Mouse (Mus musculus): ENCODE results near the gene Fbn1. TPM values are rescaled to one million over a fixed set of nuclear protein-coding genes. Genes with fewer than 3 reads are reported as not detected.

Fbn1 gene
- total RNA-seq, 1 experiment from 2014 or later, result 28.8 TPM

DNA sequence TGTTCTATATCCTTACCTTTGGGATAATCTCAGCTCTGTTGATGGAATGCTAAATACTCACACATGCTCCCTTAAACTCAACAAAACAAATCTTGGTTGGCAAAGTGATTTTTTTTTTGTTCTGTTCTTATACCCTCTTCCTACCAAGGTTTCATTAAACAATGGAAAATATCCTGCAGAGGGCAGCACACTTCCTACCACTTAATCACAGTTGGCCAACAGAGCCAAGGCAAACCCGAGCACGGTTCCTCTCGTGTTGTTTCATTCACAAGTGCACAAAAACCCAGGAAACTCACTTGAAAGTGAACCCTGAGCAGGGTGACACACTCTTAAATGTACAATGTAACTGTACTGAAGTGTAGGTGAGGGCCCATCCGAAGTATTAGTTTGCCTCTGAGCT lies 173.6 kb downstream of the Fbn1 start:
- DNase-seq, result peak; percentile 10

DNA sequence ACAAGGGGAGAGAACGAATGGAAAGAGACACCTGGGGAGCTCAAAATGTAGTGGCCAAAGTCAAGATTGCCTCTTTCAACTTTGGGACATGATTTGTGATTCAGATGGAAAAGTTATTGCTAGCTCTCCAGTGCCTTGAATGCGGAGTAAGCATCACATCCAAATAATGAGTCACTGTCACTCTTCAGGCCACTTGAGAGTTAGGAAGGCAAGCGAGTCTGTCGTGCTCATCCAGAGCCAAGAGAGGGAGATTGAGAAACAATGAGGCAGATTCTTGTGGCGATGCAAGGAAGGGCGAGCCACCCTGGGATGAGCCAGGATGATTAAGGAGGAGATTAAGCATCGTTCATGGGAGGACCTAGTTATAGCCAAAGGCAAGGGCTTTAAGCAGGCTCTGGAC lies 176.2 kb downstream of the Fbn1 start:
- DNase-seq, result no peak

- no peak for DNase-seq
These were observed 177.3 kb downstream of the Fbn1 start for GRCm38 (mm10) chr2:125330506-125330905.

DNA sequence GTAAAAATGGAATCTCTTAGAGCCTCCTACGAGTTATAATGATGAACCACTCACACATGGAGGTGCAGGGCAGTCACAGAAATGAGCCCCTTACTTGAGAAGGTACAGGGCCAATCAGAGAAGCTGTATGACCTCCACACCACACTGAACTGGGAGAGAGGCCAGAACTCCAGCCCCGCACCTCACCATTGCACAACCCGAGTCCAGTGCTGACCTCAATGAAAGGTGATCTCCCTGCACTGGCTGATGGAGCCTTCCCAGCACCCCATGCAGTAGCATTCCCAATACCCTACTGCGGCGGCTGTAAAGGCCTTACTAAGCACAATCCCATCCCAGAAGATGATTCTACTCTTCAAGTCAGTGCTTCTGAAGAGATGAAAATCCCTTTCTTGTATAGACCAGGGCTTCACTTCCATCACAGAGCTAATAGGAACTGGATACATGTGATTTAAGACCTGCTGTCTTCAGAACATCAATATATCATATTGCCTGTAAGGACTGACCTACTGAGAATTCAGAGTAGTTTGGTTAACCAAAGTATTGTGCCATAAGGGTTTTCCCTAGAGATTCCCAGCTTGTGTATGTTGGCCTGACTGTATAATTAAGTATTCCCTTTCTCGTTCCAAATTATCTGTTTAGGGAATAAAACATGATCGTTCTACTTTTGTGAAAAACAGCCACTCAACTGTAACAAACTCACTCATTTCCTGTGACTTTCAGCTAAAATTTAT lies 182.5 kb downstream of the Fbn1 start:
- DNase-seq, result no peak

- DNase-seq, result no peak
These were observed 183.3 kb downstream of the Fbn1 start for GRCm38 (mm10) chr2:125324455-125324854.

GRCm38 (mm10) chr2:125323347-125323746 lies 184.4 kb downstream of the Fbn1 start:
- DNase-seq, result no peak

GRCm38 (mm10) chr2:125322581-125322980 lies 185.2 kb downstream of the Fbn1 start:
- DNase-seq, result no peak

DNA sequence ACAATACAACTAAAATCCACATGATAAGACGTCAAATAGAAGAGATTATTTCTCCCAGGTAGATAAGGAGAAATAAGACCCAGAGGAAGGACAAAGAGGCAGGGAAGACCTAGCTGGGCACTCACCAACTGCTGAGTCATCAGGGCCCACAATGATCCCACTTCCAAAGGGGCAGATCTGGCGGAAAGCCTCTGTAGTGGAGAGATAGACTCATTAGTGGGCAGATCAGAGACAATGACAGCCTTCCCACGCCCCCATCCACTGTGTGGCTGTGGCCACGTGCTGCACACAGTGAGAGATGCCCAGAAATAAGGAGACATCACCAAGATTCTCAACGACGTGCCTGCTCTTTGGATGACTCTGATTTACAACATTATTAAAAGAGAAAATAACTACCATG lies 186.7 kb downstream of the Fbn1 start:
- no peak for DNase-seq

GRCm38 (mm10) chr2:125319651-125320050 lies 188.1 kb downstream of the Fbn1 start:
- no peak for DNase-seq

DNA sequence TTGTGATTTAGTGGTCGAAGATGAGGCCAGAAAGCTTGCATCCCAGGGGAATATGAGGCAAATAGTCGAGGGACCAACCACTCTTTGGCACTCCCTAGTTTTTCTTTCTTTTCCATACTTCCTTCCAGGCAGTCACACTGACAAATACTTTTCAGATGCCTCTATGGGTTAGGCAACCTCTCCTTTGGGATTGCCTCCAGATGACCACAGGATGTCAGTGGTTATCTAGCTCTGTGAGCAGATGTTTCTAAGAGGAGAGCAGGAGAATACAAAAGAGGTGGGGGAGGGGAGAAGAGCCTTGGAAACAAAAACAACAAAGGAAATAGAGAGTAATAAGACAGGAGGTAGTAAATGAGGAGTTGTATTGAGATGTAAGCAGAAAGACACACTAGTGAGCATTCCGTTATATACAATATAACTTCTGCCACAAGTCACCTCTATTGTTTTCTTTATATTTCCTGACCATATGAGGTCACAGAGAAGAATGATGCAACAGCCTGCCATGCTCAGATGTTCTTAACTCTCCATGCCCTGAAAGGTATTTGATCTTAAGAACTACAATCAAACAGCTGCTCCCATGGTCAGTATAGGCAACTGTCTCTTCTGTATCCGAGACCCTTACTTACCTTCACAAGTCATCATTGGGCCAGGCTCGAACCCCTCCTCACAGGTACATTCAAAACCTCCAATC lies 189.3 kb downstream of the Fbn1 start:
- no peak for DNase-seq

GRCm38 (mm10) chr2:125315203-125315602 lies 192.6 kb downstream of the Fbn1 start:
- no peak for DNase-seq

- no peak for DNase-seq
These were observed 193.4 kb downstream of the Fbn1 start for GRCm38 (mm10) chr2:125314169-125314925.

- DNase-seq, result no peak
These were observed 198.1 kb downstream of the Fbn1 start for GRCm38 (mm10) chr2:125309710-125310109.

DNA sequence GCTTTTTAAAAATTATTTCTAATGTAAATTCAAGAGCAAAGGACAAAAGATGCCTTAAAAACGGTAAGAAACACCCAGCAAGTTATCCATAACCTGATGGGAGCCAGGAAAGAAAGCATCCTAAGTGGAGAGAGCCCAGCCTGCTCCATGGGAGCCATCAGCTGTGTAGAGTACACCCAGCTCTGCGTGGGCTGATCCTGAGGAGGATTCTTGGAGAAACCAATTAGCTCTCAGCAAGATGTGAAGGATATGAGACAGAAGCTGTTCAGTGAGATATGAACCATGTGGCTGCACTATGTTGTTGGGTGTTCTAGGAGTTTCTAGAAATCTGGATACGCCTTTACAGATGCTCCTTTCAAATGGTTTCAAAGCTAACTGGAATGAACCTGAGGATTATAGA lies 202.1 kb downstream of the Fbn1 start:
- no peak for DNase-seq

DNA sequence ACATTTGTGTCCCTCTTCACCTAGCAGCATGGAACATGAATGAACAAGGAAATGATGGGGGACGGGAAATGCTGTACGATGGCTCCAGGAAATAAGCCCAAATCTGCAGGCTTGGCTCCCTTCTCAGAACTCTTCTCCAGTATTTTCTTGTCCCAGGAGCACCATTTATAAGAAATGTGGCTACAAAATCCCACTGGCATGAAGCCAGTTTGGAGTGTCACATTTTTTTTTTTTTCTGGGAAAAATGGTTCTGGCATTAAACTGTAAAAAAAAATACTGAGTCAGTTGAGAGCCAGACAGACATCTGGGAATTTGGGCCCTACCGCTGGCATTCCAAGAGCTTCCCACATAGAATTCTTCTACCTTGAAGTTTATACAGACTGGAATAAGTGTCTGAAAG lies 203.0 kb downstream of the Fbn1 start:
- no peak for DNase-seq

GRCm38 (mm10) chr2:125303764-125304384 lies 203.9 kb downstream of the Fbn1 start:
- peak; percentile 7 for DNase-seq

DNA sequence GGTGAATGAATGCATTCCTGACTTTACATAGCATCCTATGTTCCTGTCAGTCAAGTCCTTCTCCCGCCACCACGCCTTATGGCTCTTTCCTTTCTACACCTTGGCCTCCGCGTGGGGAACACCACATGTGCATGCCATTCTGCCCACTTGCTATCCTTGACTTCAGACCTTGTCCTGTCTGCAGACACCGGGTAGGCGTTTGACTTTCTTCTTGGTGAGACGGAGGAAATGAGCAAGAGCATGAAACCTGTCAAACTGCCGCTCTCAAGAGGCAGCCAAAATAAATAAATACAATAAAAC lies 205.2 kb downstream of the Fbn1 start:
- DNase-seq, result no peak

DNA sequence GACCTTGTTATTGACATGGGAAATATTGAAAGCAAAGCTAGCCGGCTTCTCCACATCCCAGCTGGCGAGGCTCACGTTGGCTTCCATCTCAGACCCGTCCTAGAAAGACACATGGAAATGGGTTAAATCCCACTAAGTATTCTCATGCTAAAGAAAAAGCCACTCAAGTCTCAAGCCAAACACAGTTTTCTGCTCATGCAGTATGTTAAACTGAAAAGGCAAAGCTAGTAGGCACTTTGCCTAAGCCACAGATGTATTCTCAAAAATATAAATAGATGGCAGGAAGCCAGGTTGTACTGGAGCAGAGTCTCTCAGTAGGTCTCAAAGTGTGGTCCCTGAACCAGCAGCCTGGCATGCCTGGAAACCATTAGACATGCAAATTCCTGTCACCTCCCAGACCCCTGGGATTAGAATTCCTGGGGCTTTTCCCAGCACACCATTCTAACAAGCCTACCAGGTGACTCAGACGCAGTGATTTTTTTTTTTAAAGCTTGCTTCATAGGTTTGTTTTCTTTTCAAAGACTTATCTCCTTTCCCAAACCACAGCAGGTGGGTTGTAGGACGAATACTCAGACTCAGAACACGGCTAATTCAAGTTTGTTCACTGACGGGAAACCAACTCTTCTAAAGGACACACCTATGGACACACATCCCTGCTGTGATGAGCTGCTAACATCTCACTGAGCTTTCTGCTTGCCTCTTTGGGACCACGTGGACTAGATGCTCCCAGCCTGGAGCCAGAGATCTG lies 205.7 kb downstream of the Fbn1 start:
- DNase-seq, result no peak

GRCm38 (mm10) chr2:125298841-125299240 lies 209.0 kb downstream of the Fbn1 start:
- DNase-seq, result no peak

- DNase-seq, result no peak
These were observed 212.3 kb downstream of the Fbn1 start for GRCm38 (mm10) chr2:125295526-125295925.

DNA sequence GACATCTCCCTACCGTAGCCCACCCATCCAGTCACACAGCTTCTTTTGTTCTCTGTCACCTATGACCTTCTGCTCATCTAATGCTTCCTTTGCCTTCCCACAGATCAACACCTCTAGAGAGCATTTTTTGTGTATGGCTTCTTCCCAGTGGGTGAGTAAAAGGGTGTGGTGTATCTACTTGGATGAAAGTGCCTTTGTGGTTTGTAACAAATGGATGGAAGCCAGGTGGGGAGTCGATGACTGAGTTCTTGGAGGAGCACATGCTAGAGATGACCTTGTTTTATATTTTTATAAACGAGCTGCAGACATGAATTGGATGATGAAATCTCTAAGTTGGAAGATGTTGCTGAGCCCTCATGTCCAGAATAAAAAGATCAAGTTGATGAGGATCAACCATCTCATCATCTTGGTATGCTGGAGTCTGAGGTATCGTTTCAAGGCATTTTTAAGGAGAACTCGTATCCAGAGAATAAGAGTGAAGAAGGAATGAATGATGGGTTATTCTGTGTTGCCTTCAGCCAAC lies 213.8 kb downstream of the Fbn1 start:
- DNase-seq, result no peak

DNA sequence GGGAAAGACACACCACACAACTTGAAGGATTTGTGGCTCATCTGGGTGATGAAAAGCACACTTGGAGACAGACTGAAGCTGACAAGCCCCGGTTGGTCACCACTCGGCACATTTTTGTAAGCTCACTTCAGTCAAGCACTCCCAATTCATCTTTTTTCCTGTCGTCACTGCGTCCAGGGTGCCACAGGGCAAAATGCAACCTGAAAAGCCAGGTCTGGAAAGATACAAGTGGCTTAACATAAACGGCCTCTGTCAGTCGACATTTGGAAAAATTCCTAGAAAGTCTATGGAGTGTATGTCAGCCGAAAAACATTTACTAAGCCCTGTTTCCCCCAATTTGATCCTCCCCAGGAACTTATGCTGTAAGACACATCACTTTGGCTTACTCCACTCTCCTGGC lies 215.2 kb downstream of the Fbn1 start:
- no peak for DNase-seq

Data from adrenal gland, postnatal 25 days (tissue).